Mouse (Mus musculus) limb, embryonic 10.5 days (tissue): Measurements from ENCODE around the gene Kif6. TPM values are rescaled to one million over a fixed set of nuclear protein-coding genes. Genes with fewer than 3 reads are reported as not detected.

Experiments used
- DNase-seq: peaks from one replicate; pipeline ENCODE4 v3.0.0-alpha.2; 2017; ENCODE audit warnings: low spot score
- H3K27ac ChIP-seq: fragments of 300-500 bp; sonication (generic); 2 replicates; pipeline ENCODE4 v1.5.1; 2016; ENCODE audit warnings: mild to moderate bottlenecking
- H3K27me3 ChIP-seq: fragments of 300-500 bp; sonication (generic); 2 replicates; pipeline ENCODE4 v1.6.1; 2016; ENCODE audit warnings: low read depth, mild to moderate bottlenecking; ENCODE audit not compliant: poor library complexity, severe bottlenecking
- H3K36me3 ChIP-seq: fragments of 300-500 bp; sonication (generic); 2 replicates; pipeline ENCODE4 v1.6.1; 2016; ENCODE audit warnings: mild to moderate bottlenecking, moderate library complexity
- H3K4me1 ChIP-seq: fragments of 300-500 bp; sonication (generic); 2 replicates; pipeline ENCODE4 v1.6.1; 2016
- H3K4me3 ChIP-seq: fragments of 300-500 bp; sonication (generic); 2 replicates; pipeline ENCODE4 v1.5.1; 2016; ENCODE audit warnings: mild to moderate bottlenecking, moderate library complexity
- H3K9me3 ChIP-seq: fragments of 300-500 bp; sonication (generic); replicated peaks from 2 replicates; pipeline ENCODE4 v1.6.1; 2016; ENCODE audit warnings: mild to moderate bottlenecking
- whole genome bisulfite sequencing: fragments of 180-500 bp; shearing (Covaris S2); methylation state at CpG from one replicate; pipeline ENCODE4 v1.1.7; 2016; 5-methylcytosine and 5-hydroxymethylcytosine counted together
- polyA plus RNA-seq: library from polyadenylated mRNA; unstranded; fragments of >200 nt; fragmentation: Nextera tagmentation; extraction: Ambion mirVana; gene quantifications from 2 replicates; pipeline ENCODE4 v1.2.1, GENCODE M21; 2016

The Kif6 gene
- polyA plus RNA-seq, 1 experiment from 2014 or later: 4.3 TPM

DNA sequence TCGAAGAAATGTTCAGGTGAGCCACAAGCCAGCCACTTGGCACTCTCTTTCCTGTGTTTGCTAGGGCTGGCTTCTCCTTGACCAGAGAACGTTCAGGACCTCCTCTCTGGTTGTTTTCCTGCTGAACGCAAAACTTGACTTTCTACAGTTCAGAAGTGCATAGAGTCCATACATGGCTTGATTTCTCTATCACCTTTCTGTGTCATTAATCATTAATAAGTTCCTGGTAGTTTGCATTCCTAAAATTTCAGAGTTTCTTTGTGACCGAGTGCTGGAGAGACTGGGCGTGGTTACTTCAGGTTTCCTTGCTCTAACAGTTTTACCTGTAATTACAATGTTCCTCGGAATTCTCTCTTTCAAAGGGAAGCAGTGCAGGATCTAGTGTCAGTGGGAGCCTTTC lies 27.0 kb downstream of the Kif6 start:
- Histone ChIP-seq H3K4me3 (no peak overlapping the region), H3K4me1 (peaks cover 11% of the 10 kb centered on the region), H3K9me3 (no peaks in the 10 kb centered on the region), H3K36me3 (no peaks in the 10 kb centered on the region), H3K27me3 (no peaks in the 10 kb centered on the region), H3K27ac (no peak overlapping the region)
- 91% methylated on average over 6 of the region's 6 CpGs for WGBS
- no peak for DNase-seq

GRCm38 (mm10) chr17:49642336-49642735 lies 27.4 kb downstream of the Kif6 start:
- no peaks in the 10 kb centered on the region for H3K9me3 ChIP-seq
- no peaks in the 10 kb centered on the region for H3K27me3 ChIP-seq
- H3K4me3 ChIP-seq: no peak overlapping the region
- H3K36me3 ChIP-seq: no peaks in the 10 kb centered on the region
- H3K4me1 ChIP-seq: peaks cover 11% of the 10 kb centered on the region
- H3K27ac ChIP-seq: no peak overlapping the region
- DNase-seq: no peak
- WGBS: 93% methylated on average over 8 of the region's 8 CpGs

- Histone ChIP-seq H3K27ac (no peak overlapping the region), H3K4me1 (peaks cover 11% of the 10 kb centered on the region), H3K36me3 (no peaks in the 10 kb centered on the region), H3K4me3 (no peak overlapping the region), H3K27me3 (no peaks in the 10 kb centered on the region), H3K9me3 (no peaks in the 10 kb centered on the region)
- DNase-seq: no peak
- 91% methylated on average over 11 of the region's 11 CpGs for WGBS
These were observed 28.1 kb downstream of the Kif6 start for GRCm38 (mm10) chr17:49642889-49643490.

- H3K36me3 ChIP-seq: no peaks in the 10 kb centered on the region
- H3K4me3 ChIP-seq: no peak overlapping the region
- H3K9me3 ChIP-seq: no peaks in the 10 kb centered on the region
- no peak overlapping the region for H3K27ac ChIP-seq
- H3K27me3 ChIP-seq: no peaks in the 10 kb centered on the region
- no peak for DNase-seq
- 96% methylated on average over 5 of the region's 5 CpGs for WGBS
- peaks cover 7% of the 10 kb centered on the region for H3K4me1 ChIP-seq
These were observed 31.3 kb downstream of the Kif6 start for GRCm38 (mm10) chr17:49646267-49646666.

DNA sequence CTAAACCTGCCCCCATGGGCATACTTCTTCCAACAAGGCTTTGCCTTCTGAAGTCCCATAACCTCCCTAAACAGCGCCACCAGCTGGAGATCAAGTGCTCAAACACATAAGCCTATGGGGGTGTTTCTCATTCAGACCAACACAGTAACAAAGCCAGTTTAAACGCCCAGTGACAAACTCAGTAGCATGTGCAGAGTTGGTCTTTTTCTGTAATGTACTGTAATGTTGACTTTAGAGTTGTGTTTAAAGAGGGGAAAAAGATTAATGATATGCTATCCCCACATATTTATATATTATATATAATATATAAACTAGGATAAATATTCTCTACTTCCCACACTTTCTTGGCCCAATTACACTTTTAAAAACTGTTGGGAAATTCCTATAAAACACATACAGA lies 34.0 kb downstream of the Kif6 start:
- WGBS: 83% methylated on average over 2 of the region's 2 CpGs
- no peak overlapping the region for H3K27ac ChIP-seq
- H3K27me3 ChIP-seq: no peaks in the 10 kb centered on the region
- no peak for DNase-seq
- H3K9me3 ChIP-seq: no peaks in the 10 kb centered on the region
- H3K4me3 ChIP-seq: no peak overlapping the region
- H3K4me1 ChIP-seq: peaks cover 2% of the 10 kb centered on the region; the same call in 1 of the 2 replicates
- no peaks in the 10 kb centered on the region for H3K36me3 ChIP-seq

- no peaks in the 10 kb centered on the region for H3K9me3 ChIP-seq
- DNase-seq: no peak
- no peak overlapping the region for H3K27ac ChIP-seq
- no peak overlapping the region for H3K4me3 ChIP-seq
- H3K36me3 ChIP-seq: no peaks in the 10 kb centered on the region
- WGBS: 92% methylated on average over 7 of the region's 7 CpGs
- no peaks in the 10 kb centered on the region for H3K27me3 ChIP-seq
- H3K4me1 ChIP-seq: no peaks in the 10 kb centered on the region
These were observed 34.5 kb downstream of the Kif6 start for GRCm38 (mm10) chr17:49649394-49649793.

- DNase-seq: no peak
- Histone ChIP-seq H3K4me3 (no peak overlapping the region), H3K4me1 (no peaks in the 10 kb centered on the region), H3K27ac (no peak overlapping the region), H3K27me3 (no peaks in the 10 kb centered on the region), H3K9me3 (no peaks in the 10 kb centered on the region), H3K36me3 (no peaks in the 10 kb centered on the region)
- whole genome bisulfite sequencing: 84% methylated on average over 4 of the region's 4 CpGs
These were observed 35.4 kb downstream of the Kif6 start for GRCm38 (mm10) chr17:49650366-49650765.

DNA sequence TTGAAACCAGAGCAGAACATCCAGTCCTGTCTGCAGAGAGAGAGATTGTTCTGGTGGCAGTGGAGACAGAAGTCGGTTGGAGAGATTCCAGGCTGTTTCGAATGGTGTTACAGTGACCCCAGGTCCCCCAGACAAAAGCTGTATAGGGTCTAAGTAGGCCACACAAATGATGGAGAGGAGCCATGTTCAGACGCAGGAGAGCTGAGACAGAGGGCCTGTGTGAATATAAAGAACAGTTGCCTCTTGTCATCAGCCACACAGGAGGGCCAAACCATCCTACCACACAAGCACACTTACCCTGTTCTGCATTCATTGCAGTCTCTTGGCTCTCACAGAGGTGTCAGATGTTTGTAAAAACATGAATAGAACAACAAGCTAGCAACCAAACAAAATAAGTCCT lies 37.4 kb downstream of the Kif6 start:
- H3K27ac ChIP-seq: no peak overlapping the region
- H3K36me3 ChIP-seq: no peaks in the 10 kb centered on the region
- H3K4me1 ChIP-seq: no peaks in the 10 kb centered on the region
- no peaks in the 10 kb centered on the region for H3K9me3 ChIP-seq
- H3K27me3 ChIP-seq: no peaks in the 10 kb centered on the region
- DNase-seq: no peak
- 72% methylated on average over 3 of the region's 3 CpGs for WGBS
- H3K4me3 ChIP-seq: no peak overlapping the region

- Histone ChIP-seq H3K9me3 (no peaks in the 10 kb centered on the region), H3K36me3 (no peaks in the 10 kb centered on the region), H3K27me3 (no peaks in the 10 kb centered on the region), H3K4me1 (no peaks in the 10 kb centered on the region), H3K27ac (no peak overlapping the region), H3K4me3 (no peak overlapping the region)
- 91% methylated on average over 5 of the region's 5 CpGs for WGBS
- DNase-seq: no peak
These were observed 37.9 kb downstream of the Kif6 start for GRCm38 (mm10) chr17:49652800-49653199.

DNA sequence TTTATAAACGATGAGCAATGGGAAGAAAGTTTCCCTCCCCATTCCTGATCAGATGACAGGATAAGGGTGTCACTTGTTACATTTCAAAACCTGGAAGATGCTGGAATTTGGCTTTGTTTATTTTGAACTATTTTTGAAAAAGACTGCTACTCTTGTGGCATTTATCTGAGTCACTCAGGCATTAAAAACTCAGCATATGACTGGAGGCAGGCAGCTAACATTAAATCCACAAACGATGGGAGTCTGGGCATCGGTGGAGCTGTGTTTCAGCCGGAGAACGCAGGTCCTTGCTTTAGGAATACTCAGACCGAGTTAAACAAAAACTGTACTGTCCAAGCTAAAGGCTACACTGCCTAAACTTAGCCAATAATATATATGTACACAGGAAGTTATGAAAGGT lies 46.7 kb downstream of the Kif6 start:
- Histone ChIP-seq H3K36me3 (no peaks in the 10 kb centered on the region), H3K9me3 (no peaks in the 10 kb centered on the region), H3K27ac (no peak overlapping the region), H3K27me3 (no peaks in the 10 kb centered on the region), H3K4me1 (no peaks in the 10 kb centered on the region), H3K4me3 (no peak overlapping the region)
- DNase-seq: no peak
- WGBS: 82% methylated on average over 6 of the region's 6 CpGs

DNA sequence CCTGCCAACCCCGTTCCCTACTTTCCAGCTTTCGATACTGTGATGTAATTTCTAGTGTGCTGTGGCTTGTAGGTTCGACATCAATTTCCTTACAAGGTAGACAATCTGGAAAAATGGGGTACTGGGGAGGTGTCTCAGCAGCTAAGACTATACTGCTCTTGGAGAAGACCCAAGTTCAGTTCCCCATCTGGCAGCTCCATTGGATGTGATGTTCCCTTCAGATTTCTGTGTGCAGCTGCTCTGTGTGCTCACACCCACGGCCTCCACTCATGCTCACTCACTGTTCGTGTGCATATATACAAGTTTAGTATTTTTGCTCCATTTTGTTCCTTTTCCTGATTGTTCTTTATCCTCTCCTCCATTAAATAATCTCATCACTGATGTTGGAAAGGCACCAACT lies 51.8 kb downstream of the Kif6 start:
- WGBS: 95% methylated on average over 5 of the region's 5 CpGs
- Histone ChIP-seq H3K36me3 (no peaks in the 10 kb centered on the region), H3K27me3 (no peaks in the 10 kb centered on the region), H3K4me1 (no peaks in the 10 kb centered on the region), H3K9me3 (no peaks in the 10 kb centered on the region), H3K4me3 (no peak overlapping the region), H3K27ac (no peak overlapping the region)
- DNase-seq: no peak

- no peaks in the 10 kb centered on the region for H3K36me3 ChIP-seq
- WGBS: 82% methylated on average over 6 of the region's 6 CpGs
- H3K27ac ChIP-seq: no peak overlapping the region
- H3K4me3 ChIP-seq: no peak overlapping the region
- DNase-seq: no peak
- no peaks in the 10 kb centered on the region for H3K27me3 ChIP-seq
- H3K4me1 ChIP-seq: no peaks in the 10 kb centered on the region
- no peaks in the 10 kb centered on the region for H3K9me3 ChIP-seq
These were observed 53.4 kb downstream of the Kif6 start for GRCm38 (mm10) chr17:49668296-49668695.

- 91% methylated on average over 6 of the region's 6 CpGs for WGBS
- Histone ChIP-seq H3K4me3 (no peak overlapping the region), H3K4me1 (peaks cover 7% of the 10 kb centered on the region), H3K36me3 (peaks cover 5% of the 10 kb centered on the region), H3K27ac (no peak overlapping the region), H3K9me3 (peaks cover 2% of the 10 kb centered on the region; the same call in 1 of the 2 replicates), H3K27me3 (no peaks in the 10 kb centered on the region)
- DNase-seq: no peak
These were observed 57.0 kb downstream of the Kif6 start for GRCm38 (mm10) chr17:49671921-49672339.

DNA sequence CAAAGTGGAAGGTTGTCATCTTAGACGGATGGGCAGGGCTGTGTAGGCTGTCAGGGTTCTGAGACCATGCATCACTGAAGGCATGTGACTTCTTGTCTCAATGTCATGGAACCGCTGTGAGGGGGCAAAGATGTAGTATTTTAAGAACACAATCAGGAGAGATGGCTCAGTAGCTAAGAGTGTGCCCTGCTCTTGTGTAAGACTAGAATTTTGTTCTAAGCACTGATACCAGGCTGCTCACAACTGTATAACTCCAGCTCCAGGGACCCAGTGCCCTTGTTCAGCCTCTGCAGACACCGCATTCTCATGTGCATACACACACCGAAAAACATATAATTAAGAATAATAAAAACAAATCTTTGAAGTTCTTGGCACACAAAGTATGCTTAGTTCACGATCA lies 57.5 kb downstream of the Kif6 start:
- no peak overlapping the region for H3K4me3 ChIP-seq
- H3K9me3 ChIP-seq: peaks cover 2% of the 10 kb centered on the region; the same call in 1 of the 2 replicates
- H3K36me3 ChIP-seq: peaks cover 5% of the 10 kb centered on the region
- WGBS: 89% methylated on average over 5 of the region's 5 CpGs
- no peaks in the 10 kb centered on the region for H3K27me3 ChIP-seq
- no peak for DNase-seq
- H3K27ac ChIP-seq: no peak overlapping the region
- peaks cover 7% of the 10 kb centered on the region for H3K4me1 ChIP-seq
